In genomic region chr8:80738046-80738387, GRCm38 (mm10) we compare ENCODE assay signal across 8 mouse cellular contexts. TPM values are rescaled to one million over a fixed set of nuclear protein-coding genes. Genes with fewer than 3 reads are reported as not detected.
DNase-seq lines count a peak whose midpoint lies in the region; ATAC-seq and TF ChIP-seq lines count a peak whose summit lies in the region.

No protein-coding gene starts in this region.

- TF ChIP-seq CTCF in left cerebral cortex, adult 2 months (IDR thresholded peaks at IDR 0.05), result no peak
- no peak for TF ChIP-seq CTCF in bone marrow macrophage, adult 2 months (IDR thresholded peaks at IDR 0.05; ENCODE audit: low read depth, low read length)
- TF ChIP-seq CTCF in olfactory bulb, adult 2 months (IDR thresholded peaks at IDR 0.05; ENCODE audit: insufficient read depth, low read depth, low read length), result no peak

- no peak for TF ChIP-seq POLR2A in bone marrow macrophage, adult 2 months (IDR thresholded peaks at IDR 0.05; ENCODE audit: borderline replicate concordance, low read depth, low read length)
- TF ChIP-seq POLR2A in olfactory bulb, adult 2 months (IDR thresholded peaks at IDR 0.05; ENCODE audit: insufficient read depth, low read depth, low read length), result no peak

- 0% methylated on average over 5 of the region's 5 CpGs for WGBS in heart, embryonic 11.5 days (ENCODE audit: insufficient replicate concordance)
- 1% methylated on average over 5 of the region's 5 CpGs for WGBS in limb, embryonic 12.5 days
- 0% methylated on average over 5 of the region's 5 CpGs for WGBS in olfactory bulb, adult 2 months

- peak overlapping the region; percentile 93 for H3K4me3 ChIP-seq in left cerebral cortex, adult 2 months
- H3K4me3 ChIP-seq in bone marrow macrophage, adult 2 months (ENCODE audit: insufficient read depth, low read length), result peak overlapping the region; percentile 99
- H3K4me3 ChIP-seq in heart, embryonic 11.5 days (ENCODE audit: low read depth, low read length), result peak overlapping the region; percentile 97
- H3K4me3 ChIP-seq in limb, embryonic 12.5 days (replicated peaks), result peak overlapping the region; percentile 87
- peak overlapping the region; percentile 92 for H3K4me3 ChIP-seq in olfactory bulb, adult 2 months (ENCODE audit: insufficient read depth, low read depth, low read length)

- H3K4me1 ChIP-seq in bone marrow macrophage, adult 2 months (ENCODE audit: control insufficient read depth, insufficient read depth, low read length), result peaks cover 11% of the 10 kb centered on the region
- H3K4me1 ChIP-seq in heart, embryonic 11.5 days (ENCODE audit: control insufficient read depth, insufficient read depth, low read length), result peaks cover 7% of the 10 kb centered on the region; the same call in 1 of the 2 replicates
- peaks cover 7% of the 10 kb centered on the region for H3K4me1 ChIP-seq in limb, embryonic 12.5 days (replicated peaks)
- peaks cover 4% of the 10 kb centered on the region; the same call in 1 of the 2 replicates for H3K4me1 ChIP-seq in olfactory bulb, adult 2 months (ENCODE audit: control insufficient read depth, insufficient read depth, low read length)

- no peaks in the 10 kb centered on the region for H3K27me3 ChIP-seq in heart, embryonic 11.5 days (ENCODE audit: control insufficient read depth, insufficient read depth, low read length)
- H3K27me3 ChIP-seq in limb, embryonic 12.5 days, result no peaks in the 10 kb centered on the region

- peak in 1 of 2 experiments; percentile 13 for DNase-seq in left cerebral cortex, adult 2 months (ENCODE audit: extremely low spot score in 1 of 2, low spot score in 2 of 2)
- DNase-seq in left cerebral cortex, adult 11 months (ENCODE audit: low spot score), result no peak
- DNase-seq in urinary bladder, postnatal 10 days (ENCODE audit: low spot score), result no peak
- DNase-seq in yolk sac, embryonic 10.5 days (ENCODE audit: low spot score), result no peak

- peak overlapping the region; percentile 91 for H3K9ac ChIP-seq in heart, embryonic 11.5 days (ENCODE audit: low read depth, low read length)
- H3K9ac ChIP-seq in limb, embryonic 12.5 days (replicated peaks), result peak overlapping the region; percentile 94

- intact Hi-C loops in left cerebral cortex, adult 2 months (cut with DNase I), result no loop called here

- H3K27ac ChIP-seq in left cerebral cortex, adult 2 months, result peak overlapping the region; percentile 96
- peak overlapping the region; percentile 87; the same call in 1 of the 2 replicates for H3K27ac ChIP-seq in bone marrow macrophage, adult 2 months (ENCODE audit: insufficient read depth, low read depth, low read length)
- H3K27ac ChIP-seq in heart, embryonic 11.5 days (ENCODE audit: low read depth, low read length), result peak overlapping the region; percentile 99
- peak overlapping the region; percentile 99 for H3K27ac ChIP-seq in limb, embryonic 12.5 days
- H3K27ac ChIP-seq in olfactory bulb, adult 2 months (ENCODE audit: insufficient read depth, low read depth, low read length), result peak overlapping the region; percentile 91; the same call in 1 of the 2 replicates

- peaks cover 12% of the 10 kb centered on the region for H3K36me3 ChIP-seq in heart, embryonic 11.5 days (ENCODE audit: control insufficient read depth, insufficient read depth, low read length)
- H3K36me3 ChIP-seq in limb, embryonic 12.5 days, result peaks cover 29% of the 10 kb centered on the region

- no peak for ATAC-seq in heart, embryonic 11.5 days (replicated peaks; ENCODE audit: insufficient number of reproducible peaks, low FRiP score, low TSS enrichment)
- no peak for ATAC-seq in limb, embryonic 12.5 days (ENCODE audit: insufficient number of reproducible peaks, insufficient read depth, low FRiP score, low TSS enrichment, low read depth)

- peak overlapping the region; percentile 98 for H3K4me2 ChIP-seq in heart, embryonic 11.5 days
- peak overlapping the region; percentile 89 for H3K4me2 ChIP-seq in limb, embryonic 12.5 days

- no peaks in the 10 kb centered on the region for H3K9me3 ChIP-seq in heart, embryonic 11.5 days (replicated peaks; ENCODE audit: control insufficient read depth, low read length)
- no peaks in the 10 kb centered on the region for H3K9me3 ChIP-seq in limb, embryonic 12.5 days

RNA-seq across cellular contexts. Expression of gene Smarca5, which starts 1.3 kb away (rescaled TPM):
- total RNA-seq in left cerebral cortex, adult 2 months (2021), result 10 to 100 TPM; 60.7 to 61.0 TPM
- polyA plus RNA-seq in bone marrow macrophage, adult 2 months (2012; ENCODE audit: insufficient read depth, insufficient read length, missing spikeins), result 31.6 and 36.6 TPM in 2 replicates
- 51.6 and 52.7 TPM in 2 replicates for polyA plus RNA-seq in heart, embryonic 11.5 days (2014; fragmentation: Nextera tagmentation; extraction: Ambion mirVana)
- 130 and 135 TPM in 2 replicates for polyA plus RNA-seq in limb, embryonic 12.5 days (2016; fragmentation: Nextera tagmentation; extraction: Ambion mirVana)
- polyA plus RNA-seq in olfactory bulb, adult 2 months (2012; ENCODE audit: insufficient read depth, insufficient read length, low replicate concordance, missing spikeins), result 90.9 TPM in 1 of 2 replicates, not detected in the other
